Mouse (Mus musculus): ENCODE results near the gene Gm21312. TPM values are rescaled to one million over a fixed set of nuclear protein-coding genes. Genes with fewer than 3 reads are reported as not detected.

Gm21312 gene
- polyA plus RNA-seq, 1 experiment from 2014 or later, result not detected

GRCm38 (mm10) chr10:104214527-104214926 lies 37.7 kb downstream of the Gm21312 start:
- WGBS, result 85% methylated on average over 5 of the region's 5 CpGs
- Histone ChIP-seq H3K4me2 (ENCODE audit: low read length) (no peak overlapping the region), H3K4me3 (replicated peaks; ENCODE audit: low read depth, low read length) (no peak overlapping the region), H3K9ac (replicated peaks; ENCODE audit: low read length) (no peak overlapping the region), H3K36me3 (ENCODE audit: control insufficient read depth, insufficient read depth, low read length) (no peaks in the 10 kb centered on the region), H3K4me1 (ENCODE audit: control insufficient read depth, insufficient read depth, low read length) (no peaks in the 10 kb centered on the region), H3K9me3 (ENCODE audit: control insufficient read depth, low read length) (no peaks in the 10 kb centered on the region), H3K27me3 (ENCODE audit: control insufficient read depth, insufficient read depth, low read length) (no peaks in the 10 kb centered on the region), H3K27ac (replicated peaks; ENCODE audit: low read depth, low read length) (no peak overlapping the region)
- no peak for DNase-seq
- peak; percentile 50; the same call in 1 of the 2 replicates for ATAC-seq (ENCODE audit: low FRiP score, low TSS enrichment)

- no peaks in the 10 kb centered on the region for H3K27me3 ChIP-seq (ENCODE audit: control insufficient read depth, insufficient read depth, low read length)
- no peak for DNase-seq
These were observed 43.6 kb downstream of the Gm21312 start for GRCm38 (mm10) chr10:104220303-104221021.

More at GRCm38 (mm10) chr10:104220303-104221021, 43.6 kb downstream of the Gm21312 start:
- H3K36me3 ChIP-seq (ENCODE audit: control insufficient read depth, insufficient read depth, low read length), result no peaks in the 10 kb centered on the region
- no peak overlapping the region for H3K4me3 ChIP-seq (replicated peaks; ENCODE audit: low read depth, low read length)
- H3K9ac ChIP-seq (replicated peaks; ENCODE audit: low read length), result no peak overlapping the region
- H3K4me2 ChIP-seq (ENCODE audit: low read length), result no peak overlapping the region
- H3K27ac ChIP-seq (replicated peaks; ENCODE audit: low read depth, low read length), result no peak overlapping the region
- H3K9me3 ChIP-seq (ENCODE audit: control insufficient read depth, low read length), result no peaks in the 10 kb centered on the region
- no peaks in the 10 kb centered on the region for H3K4me1 ChIP-seq (ENCODE audit: control insufficient read depth, insufficient read depth, low read length)
- WGBS, result 87% methylated on average over 6 of the region's 6 CpGs
- no peak for ATAC-seq (ENCODE audit: low FRiP score, low TSS enrichment)

Other genes with a start within 250 kb of the Gm21312 start
- not detected in 2 replicates for gene Gm21293, start 34.0 kb upstream of the Gm21312 start, polyA plus RNA-seq (2014; fragmentation: Nextera tagmentation; extraction: Ambion mirVana)
- gene Gm6763, start 25.5 kb upstream of the Gm21312 start, polyA plus RNA-seq (2014; fragmentation: Nextera tagmentation; extraction: Ambion mirVana), result not detected in 2 replicates
- not detected in 2 replicates for gene Gm8764, start 17.0 kb upstream of the Gm21312 start, polyA plus RNA-seq (2014; fragmentation: Nextera tagmentation; extraction: Ambion mirVana)
- not detected in 2 replicates for gene Gm21304, start 8.5 kb upstream of the Gm21312 start, polyA plus RNA-seq (2014; fragmentation: Nextera tagmentation; extraction: Ambion mirVana)
- not detected in 2 replicates for gene Gm20765, start 8.5 kb downstream of the Gm21312 start, polyA plus RNA-seq (2014; fragmentation: Nextera tagmentation; extraction: Ambion mirVana)
- not detected in 2 replicates for gene Gm4340, start 17.0 kb downstream of the Gm21312 start, polyA plus RNA-seq (2014; fragmentation: Nextera tagmentation; extraction: Ambion mirVana)